Mouse (Mus musculus) T-cell, adult 2 months (primary cell): ENCODE results near the gene Znhit3.
A peak's percentile ranks its signal among the peaks of the same experiment; 100 is the strongest.
"Not testable (repeated sequence)": the region's sequence is repeated elsewhere in the genome, so short reads cannot be mapped to it uniquely, and the experiment has no call there.

Source experiments
- DNase-seq: peaks from one replicate; pipeline ENCODE4 v3.0.0; 2022; ENCODE audit warnings: low spot score

The Znhit3 gene

DNA sequence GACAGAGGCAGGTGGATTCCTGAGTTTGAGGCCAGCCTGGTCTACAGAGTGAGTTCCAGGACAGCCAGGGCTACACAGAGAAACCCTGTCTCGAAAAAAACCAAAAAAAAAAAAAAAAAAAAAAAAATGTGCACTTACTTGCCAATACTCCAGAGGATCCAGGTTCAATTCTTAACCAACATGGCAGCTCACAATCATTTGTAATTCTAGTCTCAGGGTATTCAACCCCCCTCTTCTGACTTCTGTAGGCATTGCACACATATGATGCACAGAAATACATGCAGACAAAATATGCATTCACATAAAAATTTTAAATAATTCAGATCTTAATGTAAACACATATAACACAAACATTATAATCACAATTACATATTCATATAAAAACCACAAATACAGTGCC is 40.1 kb downstream of the Znhit3 start:
- DNase-seq, result not testable (repeated sequence)

DNA sequence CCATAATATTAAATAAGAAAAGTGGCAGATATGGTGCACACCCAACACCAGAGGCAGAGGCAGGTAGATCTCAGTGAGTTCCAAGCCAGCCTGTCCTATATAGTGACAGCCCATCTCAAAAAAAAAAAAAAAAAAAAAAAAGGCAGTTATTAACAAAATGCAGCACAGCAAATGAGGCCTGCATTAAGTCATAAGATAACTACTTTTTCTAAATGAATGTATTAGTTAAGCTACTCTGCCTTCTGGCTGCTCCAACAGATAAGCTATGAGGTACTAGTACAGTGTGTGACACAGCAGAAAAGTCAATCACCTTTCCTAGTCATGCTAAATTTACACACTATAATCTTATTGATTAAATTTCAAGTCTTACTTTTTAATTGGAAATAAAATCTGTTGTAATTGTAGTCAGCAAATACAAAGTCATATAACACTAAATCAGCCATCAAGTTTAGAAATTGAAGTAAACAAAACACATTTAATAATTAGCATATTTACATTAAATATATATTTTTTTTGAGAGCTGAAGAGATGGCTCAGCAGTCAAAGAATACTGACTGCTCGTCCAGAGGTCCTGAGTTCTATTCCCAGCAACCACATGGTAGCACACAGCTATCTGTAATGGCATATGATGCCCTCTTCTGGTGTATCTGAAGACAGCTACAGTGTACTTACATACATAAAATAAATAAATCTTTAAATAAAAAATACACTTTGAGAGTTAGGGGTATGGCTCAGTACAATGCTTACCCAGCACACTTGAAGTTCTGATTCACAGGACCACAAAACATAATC is 42.9 kb downstream of the Znhit3 start:
- DNase-seq, result no peak

DNA sequence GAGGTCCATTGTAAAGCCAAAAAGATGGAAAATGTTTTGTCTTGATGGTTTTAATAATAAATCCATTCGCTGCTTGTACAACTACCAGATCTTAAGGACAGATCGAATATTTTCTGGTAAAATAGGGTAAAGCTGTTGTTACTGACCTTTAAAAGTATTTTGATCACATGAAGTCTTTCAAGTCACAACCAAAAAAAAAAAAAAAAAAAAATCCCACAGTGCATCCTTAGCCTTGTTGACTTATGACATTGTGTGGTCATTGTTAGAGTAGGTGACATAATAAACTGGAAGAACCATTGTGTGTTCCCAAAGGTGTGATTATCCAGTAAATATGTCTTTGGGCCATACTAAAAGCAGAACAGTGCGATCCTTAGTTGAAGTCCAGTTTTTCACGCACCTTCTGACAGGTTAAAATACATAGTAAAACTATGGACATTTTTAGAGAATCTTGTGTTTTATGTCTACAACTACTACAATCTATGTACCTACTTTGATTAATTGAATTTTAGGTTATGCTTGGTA is 44.6 kb downstream of the Znhit3 start:
- no peak for DNase-seq

DNA sequence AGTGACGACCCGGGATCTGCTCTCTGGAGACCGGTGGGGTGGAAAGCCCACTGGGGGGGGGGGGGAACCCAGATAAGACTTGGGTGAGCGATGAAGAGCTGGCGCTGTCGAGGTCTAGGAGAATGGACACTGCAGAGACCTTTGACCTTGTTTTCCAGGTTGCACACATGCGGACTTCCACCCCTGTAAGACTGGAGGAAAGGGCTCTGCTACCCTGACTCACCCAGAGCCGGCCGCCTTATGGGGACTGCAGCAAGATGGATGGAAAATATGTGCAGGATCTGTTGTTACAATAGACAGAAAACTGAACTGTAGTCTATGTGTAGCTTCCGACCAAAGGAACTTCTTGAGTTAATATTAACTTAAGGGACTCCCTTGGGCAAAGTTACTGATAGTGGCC is 45.1 kb downstream of the Znhit3 start:
- DNase-seq, result no peak

DNA sequence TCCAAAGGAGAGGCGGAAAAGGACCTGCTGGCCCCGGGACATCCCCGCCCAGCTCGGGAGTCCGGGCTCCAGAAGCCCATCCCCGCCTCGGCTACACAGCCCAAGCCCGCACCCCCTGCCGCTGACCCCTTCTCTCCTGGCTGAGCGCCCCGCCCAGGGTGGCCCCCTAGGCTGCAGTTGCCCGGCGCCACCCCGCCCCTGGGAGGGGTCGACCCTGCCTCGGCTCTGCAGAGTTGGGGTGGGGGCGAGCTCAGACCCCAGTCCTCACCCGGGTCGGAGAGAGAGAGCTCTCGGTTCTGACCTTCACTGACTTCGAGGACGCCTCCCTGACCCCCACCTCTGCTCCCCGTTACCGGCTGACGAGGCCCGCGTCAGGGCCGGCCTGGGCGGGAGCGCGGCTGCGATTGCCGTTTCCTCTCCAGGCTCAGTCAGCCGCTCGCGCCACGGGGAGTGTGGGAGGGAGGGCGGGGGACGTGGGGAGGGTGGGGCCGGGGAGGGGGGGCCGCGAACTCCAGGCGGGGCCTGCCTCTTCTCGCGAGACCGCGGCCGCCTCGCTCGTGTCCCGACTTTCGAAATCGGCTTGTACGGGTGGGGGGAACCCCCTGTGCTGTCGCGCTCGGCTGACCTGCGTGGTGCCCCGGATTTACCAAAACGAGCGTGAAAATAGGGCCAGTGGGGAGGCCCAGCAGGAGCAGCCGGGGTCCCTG is 45.7 kb downstream of the Znhit3 start, which contains the start of gene Ggnbp2:
TSS of gene Ggnbp2 (minus strand) at position 481 of the 707 bp plus-strand sequence.
- peak; percentile 94 for DNase-seq

DNA sequence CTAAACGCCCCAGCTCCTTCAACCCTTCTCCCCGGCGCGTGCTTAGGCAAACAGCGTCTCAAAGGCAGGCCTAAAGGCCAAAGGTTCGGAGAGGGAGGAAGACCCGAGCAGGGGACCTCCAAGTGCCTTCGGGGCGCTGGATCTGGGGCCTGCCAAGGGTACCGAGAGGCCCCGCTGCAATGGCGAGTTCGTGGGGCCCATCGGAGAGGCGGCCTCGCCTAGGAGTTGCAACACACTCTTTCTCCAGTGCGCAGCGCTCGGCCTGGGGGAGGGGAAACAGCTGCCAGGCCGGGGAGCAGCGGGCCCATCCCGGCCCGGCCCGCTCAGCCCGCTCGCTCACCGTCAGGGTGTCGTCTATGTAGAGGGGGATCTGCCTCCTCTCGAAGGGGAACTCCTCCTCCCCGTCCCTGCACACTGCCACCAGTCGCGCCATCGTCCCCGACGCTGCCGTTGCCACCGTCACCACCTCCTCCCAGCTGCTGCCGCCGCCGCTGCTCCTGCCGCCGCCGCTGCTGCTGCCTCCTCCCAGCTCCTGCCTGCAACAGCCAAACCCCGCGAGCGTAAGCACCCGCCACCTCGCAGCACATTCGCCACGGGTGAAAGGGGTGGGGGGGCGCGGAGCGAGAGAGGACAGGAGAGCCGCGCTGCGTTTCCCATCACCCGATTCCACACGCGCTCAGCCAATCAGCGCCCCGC is 46.5 kb downstream of the Znhit3 start:
- DNase-seq, result peak; percentile 97

DNA sequence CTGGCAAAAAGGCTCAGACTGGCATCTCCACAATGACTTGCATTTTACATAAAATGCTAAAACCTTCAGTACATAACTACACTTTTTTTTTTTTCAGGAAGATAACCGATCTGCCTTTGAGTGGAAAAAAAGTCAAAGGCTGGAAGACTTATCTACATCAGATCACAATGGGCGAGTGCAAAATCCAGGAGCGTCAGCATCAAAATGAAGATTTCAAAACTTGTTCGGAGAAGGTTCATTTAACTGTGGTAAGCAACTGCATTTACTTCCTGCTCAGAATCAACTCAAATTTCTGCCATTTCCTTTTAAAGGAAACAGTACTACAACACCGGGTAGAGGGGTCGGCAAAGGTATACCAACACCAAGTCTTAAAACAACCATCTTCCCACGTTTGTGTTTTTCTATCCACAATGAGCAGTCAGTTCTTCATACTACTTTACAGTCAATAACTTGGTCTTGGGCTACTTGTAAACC is 47.3 kb downstream of the Znhit3 start:
- DNase-seq, result peak; percentile 23

DNA sequence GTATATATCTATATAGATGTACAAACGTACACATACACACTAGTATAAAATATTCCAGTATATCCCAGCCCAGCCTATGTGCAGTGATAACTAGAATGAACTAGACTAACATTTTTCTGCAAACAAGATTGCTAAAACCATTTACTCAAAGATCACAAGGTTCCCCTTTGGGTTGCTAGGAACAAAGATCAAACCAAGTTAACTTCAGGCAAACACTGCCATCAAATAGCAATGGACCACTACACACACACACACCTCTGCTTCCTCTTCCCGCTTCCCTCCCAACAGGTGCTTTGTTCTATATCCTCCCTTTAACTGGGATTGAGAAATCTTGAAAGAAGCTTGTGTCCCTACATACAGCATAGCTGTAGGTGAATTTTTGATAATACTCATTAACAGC is 48.6 kb downstream of the Znhit3 start:
- DNase-seq, result no peak

DNA sequence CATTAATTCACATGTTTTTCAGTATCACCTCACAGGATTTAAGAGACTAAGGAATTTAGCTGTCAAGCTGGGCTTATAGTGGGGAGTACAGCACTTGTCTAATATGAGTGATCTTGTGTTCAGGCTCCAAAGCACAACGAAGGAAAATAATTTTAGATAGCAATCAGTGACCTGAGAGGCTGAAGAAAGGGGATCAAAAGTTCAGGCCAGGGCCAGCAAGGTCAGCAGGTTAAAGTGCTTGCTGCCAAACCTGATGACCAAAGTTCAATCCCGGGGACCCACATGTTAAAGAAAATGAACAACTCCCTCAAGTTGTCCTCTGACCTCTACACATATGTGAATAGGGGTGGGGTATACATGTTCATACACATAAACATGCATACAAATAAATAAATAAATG is 50.9 kb downstream of the Znhit3 start:
- DNase-seq, result no peak
